18 mouse cellular contexts compared by ENCODE assay signal in genomic region chr11:115819915-115820623, GRCm38 (mm10). TPM values are rescaled to one million over a fixed set of nuclear protein-coding genes. Genes with fewer than 3 reads are reported as not detected.
"Had no signal": no experiment of that assay in that cellular context is flagged by ENCODE, and none has a peak within 500 bp of the region (broad histone marks: within the 10 kb centered on the region; RNA-seq: fewer than 3 reads in every experiment).

No protein-coding gene starts in this region.

- H3K27ac ChIP-seq: left cerebral cortex, adult 2 months; limb, embryonic 12.5 days; limb, embryonic 15.5 days; liver, embryonic 15.5 days; stomach, postnatal 0 days had no signal

- ATAC-seq: inflammation-experienced regulatory T-cells, adult 6 months; intestine, embryonic 16.5 days had no signal

- H3K9me3 ChIP-seq: limb, embryonic 12.5 days; limb, embryonic 15.5 days; liver, embryonic 15.5 days had no signal

- H3K9ac ChIP-seq: limb, embryonic 12.5 days; limb, embryonic 15.5 days; liver, embryonic 15.5 days had no signal

- DNase-seq: layer of hippocampus, postnatal 36 days; left cerebral cortex, postnatal 4 days; lung, adult 2 months; lung, postnatal 14 days; midbrain, embryonic 14.5 days; thymus, adult 2 months; thymus, postnatal 14 days; thymus, postnatal 4 days had no signal

- H3K4me3 ChIP-seq: left cerebral cortex, adult 2 months; limb, embryonic 12.5 days; limb, embryonic 15.5 days; liver, embryonic 15.5 days had no signal

- H3K4me2 ChIP-seq: limb, embryonic 12.5 days; limb, embryonic 15.5 days; liver, embryonic 11.5 days; liver, embryonic 15.5 days; midbrain, embryonic 11.5 days had no signal

RNA-seq across cellular contexts. Expression of gene Myo15b, which starts 38.1 kb away (rescaled TPM):
- total RNA-seq: midbrain, postnatal 0 days had no signal
- polyA plus RNA-seq: inflammation-experienced regulatory T-cells, adult 6 months; limb, embryonic 12.5 days; midbrain, embryonic 11.5 days; midbrain, embryonic 14.5 days had no signal
